Mouse (Mus musculus) layer of hippocampus, postnatal 10 days (tissue): ENCODE data around the gene Ces4a. TPM values are rescaled to one million over a fixed set of nuclear protein-coding genes. Genes with fewer than 3 reads are reported as not detected.
"Not testable (repeated sequence)": the region's sequence is repeated elsewhere in the genome, so short reads cannot be mapped to it uniquely, and the experiment has no call there.

Experiments used
- DNase-seq, 2 experiments: peaks; one replicate each; pipeline ENCODE4 v3.0.0; 2021; ENCODE audit warnings: low spot score in 2 of 2
- long read RNA-seq: library from polyadenylated mRNA; stranded (forward); transcript quantifications from one replicate; pipeline ENCODE4 v2.0.0, GENCODE M21; 2023
- total RNA-seq, 2 experiments: library from RNA; stranded (reverse); gene quantifications; 2 replicates each; pipeline ENCODE4 v1.2.3; 2021

Gene Ces4a
- total RNA-seq: not detected
- long read RNA-seq, partial matches to known transcripts: 0 of 1 reads
- long read RNA-seq, other reads (novel, unspliced or antisense): 1 of 1 reads

DNA sequence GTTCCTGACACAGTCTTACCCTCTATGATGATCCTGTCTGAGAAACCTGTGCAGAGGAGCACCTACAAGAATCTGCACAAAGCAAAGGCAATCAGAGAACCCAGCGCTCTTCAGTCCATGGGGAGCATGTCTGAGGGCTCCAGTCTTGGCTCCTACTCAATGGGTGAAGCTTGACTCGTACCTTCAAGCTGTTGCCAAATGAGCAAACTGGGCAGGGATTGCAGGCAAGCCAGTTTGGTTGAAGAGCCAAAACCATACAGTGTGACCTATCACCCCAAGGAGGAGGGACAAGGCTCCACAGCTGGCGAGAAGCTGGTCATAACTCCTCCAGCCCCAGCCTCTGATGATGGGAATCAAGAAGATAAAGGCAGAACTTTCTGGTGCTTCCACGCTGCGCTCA is at the start of gene Ces4a:
Ces4a (plus strand) TSS at position 292 of the 400 bp plus-strand sequence.
- no peak for DNase-seq

DNA sequence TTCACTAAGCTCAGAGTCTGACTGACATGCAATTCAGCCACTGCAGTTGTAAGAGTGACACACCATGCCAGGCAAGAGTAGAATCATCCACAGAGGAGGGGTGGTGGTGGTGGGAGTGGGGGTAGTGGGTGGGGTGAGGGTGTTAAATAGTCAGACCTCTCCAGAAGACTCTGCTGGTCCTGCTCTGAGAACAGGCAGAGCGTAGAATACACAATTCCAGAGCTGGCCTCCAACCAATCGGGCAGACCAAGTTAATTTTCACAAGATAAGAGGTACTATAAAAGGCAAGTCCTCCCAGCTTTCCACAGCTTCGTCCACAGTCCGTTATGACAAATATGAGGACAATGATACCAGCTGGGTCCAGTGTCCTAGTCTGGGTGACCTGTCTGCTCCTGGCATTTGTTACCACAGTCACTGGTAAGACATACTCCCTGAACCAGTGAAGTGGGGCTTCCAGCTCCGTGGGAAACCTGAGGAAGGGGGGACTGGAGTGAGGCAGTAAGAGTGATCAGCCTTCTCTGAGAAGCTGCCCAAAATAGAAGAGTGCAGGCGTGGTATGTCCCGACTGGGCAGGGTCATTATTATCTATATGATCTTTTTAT is 48.0 kb upstream of the Ces4a start, which contains the start of gene Ces3b:
Ces3b (plus strand) TSS at position 305 of the 602 bp plus-strand sequence.
- DNase-seq: no peak

DNA sequence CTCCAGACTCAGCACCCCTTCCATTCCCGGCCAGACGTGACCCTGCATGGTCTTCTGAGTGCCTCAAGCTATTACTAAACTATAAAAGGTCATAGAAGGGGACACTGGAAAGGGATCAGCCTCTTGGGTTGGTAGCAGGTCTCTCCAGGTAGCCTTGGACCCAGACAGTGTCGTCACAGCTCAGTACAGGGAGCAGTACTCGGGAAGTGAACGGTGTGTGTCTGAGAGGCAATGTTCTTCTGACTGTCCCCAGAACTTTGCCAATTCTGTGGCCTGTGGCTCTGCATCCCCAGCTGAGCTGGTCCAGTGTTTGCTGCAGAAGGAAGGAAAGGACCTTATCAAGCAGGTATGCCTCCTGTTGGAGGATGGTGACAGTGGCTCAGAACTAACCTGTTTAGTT is 43.4 kb upstream of the Ces4a start:
- DNase-seq: not testable (repeated sequence)

DNA sequence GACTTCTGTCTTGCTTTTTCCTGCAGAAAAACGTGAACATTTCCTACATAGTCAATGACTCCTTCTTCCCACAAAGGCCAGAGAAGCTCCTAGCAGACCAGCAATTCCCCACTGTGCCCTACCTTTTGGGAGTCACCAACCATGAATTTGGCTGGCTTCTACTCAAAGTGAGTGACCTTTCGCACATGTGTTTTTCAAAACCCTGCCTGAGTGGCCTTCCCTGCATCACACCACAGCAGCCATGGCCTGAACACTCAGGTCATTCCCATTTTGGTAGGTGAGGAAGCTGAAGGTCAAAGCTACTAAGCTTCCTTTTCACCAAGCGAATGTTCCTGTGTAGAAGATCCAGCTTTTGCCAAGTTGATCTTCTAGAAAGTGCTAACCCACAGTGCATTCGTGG is 43.0 kb upstream of the Ces4a start:
- DNase-seq: no peak

DNA sequence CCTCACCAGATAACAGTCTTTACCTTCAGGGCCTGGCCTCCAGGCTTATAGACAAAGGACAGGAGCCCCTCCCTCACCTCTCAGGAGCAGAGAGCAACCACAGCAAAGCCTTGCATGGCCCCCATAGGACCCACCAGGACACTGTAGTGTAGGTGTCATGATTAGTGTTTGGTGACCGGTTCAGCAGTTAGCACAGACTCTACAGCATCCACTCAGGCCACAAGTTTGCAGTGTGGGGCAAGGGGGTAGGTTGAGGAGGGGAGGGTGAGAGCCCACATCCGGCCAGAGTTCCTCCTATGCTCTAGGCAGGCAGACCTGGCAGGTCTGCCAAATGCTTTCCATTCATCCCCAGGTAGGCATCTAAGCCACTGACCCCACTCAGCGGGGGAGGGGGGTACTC is 37.6 kb upstream of the Ces4a start:
- DNase-seq: no peak

DNA sequence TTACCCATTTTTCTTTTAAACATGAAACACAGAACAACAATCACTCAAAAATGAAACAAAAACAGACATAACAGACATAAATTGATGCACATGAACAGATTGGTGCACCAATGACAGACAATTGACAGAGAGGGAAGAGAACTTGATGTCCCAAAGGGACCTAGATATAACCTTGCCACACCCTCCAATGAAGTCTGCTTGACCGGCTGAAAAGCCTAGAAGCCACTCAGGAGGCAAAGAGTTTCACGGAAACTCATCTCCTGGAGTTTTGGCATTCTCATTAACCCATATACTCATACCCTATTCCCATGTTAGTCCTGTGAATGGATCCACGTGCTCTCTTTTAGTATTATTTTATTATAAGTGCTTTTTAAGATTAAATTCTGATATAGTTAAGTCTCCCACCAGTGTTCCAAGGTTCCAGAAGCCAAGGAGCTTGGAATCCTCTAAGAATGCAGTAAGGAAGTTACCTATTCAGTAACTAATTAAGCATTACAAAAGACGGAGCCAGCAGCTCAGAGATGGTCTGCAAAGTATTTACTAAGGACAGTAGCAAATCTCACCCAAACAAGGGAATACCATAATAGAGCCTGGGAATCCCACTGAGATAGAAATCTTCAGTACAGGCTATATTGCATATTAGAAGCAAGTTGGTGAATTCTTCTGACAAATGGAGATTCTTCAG is 29.4 kb upstream of the Ces4a start:
- DNase-seq: not testable (repeated sequence)

DNA sequence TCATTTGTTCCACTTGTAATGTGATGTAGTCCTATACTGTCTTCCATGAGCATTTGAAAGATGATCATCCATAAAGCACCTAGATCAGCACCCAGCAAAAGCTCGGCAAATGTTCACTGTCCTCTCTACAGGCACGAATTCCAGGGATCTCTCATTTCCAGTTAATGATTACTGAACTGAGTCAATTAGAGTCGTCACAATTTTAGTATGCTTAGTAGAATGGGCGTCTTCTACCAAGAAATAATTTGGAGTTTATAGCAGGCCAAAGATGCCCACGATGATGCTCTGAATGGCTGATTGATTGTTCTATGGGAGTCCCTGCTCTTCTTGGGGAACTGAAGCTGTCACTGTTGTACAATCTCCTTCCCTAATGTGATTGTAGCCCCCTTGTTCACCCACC is 27.9 kb upstream of the Ces4a start:
- DNase-seq: not testable (repeated sequence)

DNA sequence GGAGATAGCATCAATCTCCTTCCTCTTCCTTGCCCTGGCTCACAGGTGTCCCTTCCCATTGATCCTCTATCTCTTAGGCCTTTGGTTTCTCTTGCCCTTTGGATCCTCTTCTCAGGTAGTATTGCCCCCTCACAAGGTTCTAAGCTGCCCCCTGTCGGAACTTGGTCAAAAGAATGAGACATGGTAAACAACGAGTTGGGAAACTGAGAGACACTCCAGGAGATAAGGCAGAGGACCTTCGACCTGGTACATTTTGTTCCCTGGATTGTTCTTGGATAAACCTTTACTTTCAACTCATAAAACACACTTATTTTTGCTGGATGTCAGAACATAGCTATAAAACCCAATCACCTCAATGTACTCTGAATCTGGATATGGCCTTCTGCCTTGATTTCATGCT is 27.4 kb upstream of the Ces4a start:
- no peak for DNase-seq

DNA sequence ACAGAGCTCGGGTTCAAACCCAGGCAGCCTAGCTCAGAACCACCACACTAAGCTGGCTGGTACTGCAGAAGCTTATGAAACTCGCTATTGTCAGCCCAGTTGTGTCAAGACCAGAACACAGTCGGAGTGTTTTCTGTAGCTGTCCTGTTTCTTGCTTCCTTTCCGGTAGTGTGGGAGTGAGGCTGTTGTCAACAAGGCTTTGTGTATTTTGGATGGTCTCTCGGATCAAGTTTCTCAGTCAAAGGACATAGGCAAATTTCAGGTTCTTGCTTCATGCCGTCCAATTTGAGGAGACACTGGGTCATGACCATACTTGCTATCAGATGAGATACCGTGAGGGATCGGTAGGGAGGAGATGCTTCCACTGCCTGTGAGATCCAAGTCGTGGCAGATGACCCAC is 1.7 kb upstream of the Ces4a start:
- DNase-seq: no peak

DNA sequence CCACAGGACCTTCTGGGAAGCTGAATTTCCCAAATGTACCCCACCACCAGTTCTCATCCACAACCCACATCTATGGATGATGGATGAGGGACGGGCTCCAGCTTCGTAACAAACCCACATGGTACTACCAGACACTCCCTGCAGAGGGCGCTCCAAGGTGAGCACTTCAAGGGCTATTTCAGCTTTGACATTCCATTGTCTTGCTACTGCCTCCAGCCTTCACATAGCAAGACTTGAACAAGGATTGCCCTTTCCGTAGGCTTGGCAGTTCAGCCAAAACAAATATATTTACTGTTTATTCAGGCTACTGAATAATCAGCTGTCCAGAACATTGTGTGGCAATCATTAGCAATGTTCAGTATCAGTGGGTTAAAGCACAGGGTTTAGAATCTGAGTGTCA is 6.8 kb downstream of the Ces4a start:
- DNase-seq: peak; percentile 70 to 72

DNA sequence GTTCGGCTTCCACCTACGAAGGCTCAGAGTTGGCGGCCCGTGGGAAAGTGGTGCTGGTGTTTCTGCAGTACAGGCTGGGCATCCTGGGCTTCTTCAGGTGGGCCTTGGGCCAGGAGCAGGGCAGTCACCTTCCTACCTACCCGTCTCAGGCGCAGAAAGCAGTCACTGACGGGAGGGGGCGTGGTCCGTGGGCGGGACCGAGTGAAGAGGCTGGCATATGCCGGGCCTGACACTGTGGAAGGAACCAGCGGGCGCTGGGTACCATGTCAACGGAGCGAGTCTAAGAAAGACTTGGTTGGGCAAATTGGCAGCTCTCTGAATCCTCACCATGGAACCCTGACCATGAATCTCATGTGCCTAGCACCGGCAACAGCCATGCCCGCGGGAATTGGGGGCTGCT is 10.8 kb downstream of the Ces4a start:
- no peak for DNase-seq

DNA sequence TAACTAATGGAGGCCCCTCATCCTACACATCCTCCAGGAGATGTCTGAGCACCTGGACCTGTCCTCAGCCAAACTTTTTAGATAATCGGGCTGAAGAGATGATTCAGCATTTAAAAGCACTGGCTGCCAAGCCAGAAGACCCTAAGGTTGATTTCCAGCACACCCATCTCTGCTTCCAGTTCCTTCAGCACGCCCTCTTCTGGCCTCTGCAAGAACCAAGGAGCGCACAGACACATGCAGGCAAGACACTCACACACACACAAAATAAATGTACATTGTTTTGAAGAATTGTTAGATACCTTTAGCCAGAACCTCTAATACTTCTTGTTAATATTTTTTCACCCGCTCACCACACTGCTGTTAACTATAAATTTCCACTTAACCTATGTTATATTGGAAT is 20.1 kb downstream of the Ces4a start:
- DNase-seq: no peak

DNA sequence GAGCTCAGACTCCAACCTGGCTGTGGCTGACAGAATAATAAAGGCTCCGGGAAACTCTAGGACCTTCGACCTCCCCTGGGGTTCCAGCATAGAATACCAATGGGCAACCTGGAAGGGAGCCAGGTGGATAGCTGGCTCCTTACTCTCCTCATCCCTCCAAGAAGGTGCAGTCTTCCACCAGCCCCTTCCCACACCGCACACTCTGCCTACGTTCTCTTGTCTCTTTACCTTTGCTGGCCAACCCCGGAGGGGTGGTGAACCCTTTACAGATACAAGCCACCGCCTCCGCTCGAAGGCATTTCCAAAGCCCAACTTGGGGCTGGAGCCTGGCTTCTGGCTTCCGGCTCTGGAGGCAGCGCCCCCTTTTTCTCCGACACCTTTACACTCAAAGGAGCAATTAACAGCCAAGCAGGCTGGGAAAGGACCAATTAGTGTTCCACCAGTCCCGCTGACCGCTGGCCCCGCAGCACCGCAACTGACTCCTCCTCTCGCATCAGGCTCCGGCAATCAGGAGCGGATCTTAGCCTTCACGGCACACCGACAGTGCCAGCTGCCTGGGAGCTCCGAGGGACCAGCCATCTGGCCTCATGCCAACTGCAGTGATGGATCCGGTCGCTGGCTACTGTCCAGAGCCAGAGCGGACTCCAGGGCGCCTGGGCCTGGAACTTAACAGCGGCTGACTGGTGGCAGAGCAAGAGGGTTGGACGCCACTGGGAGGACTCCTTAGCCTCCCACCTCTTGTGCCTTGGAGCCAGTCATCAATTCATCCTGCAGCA is 21.2 kb downstream of the Ces4a start:
- DNase-seq: peak; percentile 86 to 89

DNA sequence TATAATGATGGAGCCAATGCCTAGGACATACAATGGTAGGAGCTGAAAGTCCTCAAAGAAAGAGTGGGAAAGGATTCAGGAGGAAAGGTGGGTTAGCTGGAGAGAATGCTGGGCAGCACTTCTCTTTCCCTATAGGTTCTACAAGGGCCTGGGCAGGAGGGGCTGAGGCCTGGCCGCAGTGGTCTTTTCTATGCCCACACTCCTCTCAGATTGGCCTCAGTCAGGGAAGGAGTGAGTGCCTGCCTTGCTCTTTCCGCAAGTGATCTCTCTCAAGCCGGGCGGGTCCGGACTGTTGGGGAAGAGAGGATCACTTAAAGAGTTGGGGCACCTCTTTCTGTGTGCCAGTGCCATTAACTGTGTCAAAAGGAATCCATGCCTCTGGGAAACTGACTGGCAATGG is 22.7 kb downstream of the Ces4a start:
- no peak for DNase-seq

DNA sequence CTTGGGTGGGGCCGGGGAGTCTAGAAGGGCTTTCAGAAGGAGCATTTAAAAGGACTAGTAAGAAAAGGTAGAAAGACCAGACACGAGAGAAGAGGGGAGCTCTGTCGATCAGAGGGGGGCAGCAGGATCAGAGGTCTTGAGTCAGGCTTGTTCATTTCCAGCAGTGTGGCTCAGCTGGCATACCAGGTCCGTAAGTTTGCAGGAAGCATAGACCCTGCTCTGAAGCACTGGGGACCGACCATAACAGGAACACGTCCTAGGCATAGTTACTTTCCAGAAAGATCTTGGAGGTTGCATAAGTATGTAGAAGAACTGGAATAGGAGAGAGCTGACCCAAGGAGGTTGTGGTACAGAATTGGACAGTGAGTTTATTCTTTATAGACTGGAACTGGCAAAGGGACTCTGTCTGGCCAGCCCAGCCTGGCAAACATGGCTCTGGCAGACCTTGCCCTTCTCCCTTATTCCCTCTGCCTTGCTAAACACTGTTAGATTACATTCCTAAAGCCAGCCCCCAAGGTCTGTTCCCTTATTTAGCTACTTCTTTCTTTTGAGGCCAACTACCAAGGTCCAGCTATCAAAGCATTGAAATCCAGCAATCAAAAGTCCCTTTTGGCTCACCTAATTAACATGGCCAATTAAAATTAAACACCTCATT is 23.6 kb downstream of the Ces4a start:
- DNase-seq: no peak

DNA sequence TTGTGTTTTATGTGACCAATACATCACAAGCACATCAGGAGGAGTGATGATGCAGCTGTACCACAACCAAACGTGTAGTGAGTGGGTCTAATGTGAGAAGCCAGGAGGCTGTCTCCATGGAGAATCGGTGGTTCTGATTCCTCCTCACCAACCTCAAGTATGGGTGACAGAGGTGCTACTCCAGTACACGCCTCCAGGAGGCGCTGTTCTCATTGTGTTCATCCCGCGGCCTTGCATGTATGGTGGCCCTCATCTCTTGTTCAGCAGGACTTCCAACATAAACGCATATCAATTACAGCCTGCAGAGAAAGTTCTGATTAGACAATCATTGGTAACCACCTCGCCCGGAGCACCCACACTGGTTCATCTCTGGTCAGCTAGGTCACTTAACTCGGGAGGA is 26.0 kb downstream of the Ces4a start:
- DNase-seq: no peak

DNA sequence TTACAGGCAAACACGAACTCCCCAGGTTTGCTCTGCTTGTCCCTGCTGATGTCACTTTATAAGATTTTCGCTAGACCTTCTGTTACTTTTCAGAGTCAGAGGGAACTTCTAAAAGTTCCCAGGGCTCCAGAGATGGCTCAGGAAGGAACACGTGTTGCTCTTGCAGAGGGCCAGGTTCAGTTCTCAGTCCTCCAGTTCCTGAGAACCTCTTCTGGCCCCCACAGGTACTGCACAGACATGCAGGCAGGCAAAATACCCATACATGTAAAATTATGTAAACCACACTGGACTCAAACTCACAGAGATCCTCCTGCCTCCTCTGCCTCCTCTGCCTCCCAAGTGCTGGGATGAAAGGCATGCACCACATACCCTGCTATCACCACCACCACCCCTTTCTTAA is 26.5 kb downstream of the Ces4a start:
- DNase-seq: no peak

DNA sequence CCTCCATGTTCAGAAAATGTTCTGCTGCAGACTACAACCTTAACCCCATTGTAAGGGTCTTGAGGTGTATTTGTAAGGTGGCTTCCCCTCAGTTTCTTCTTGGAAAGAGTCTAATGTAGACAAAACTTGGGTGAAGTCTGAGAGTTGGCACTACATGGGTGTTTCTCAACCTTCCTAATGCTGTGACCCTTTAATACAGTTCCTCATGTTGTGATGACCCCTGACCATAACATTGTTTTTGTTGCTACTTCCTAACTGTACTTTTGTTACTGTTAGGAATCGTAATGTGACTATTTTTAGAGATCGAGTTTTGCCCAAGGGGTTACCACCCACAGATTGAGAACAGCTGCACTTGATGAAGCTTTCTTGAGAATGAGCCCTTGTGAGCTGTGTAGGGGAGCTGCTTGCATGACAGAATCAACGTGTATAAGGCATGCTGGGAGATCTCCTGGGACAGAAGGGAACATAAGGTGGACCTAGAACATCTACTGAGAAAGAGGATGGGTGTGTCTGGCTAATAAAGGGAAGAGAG is 29.6 kb downstream of the Ces4a start:
- no peak for DNase-seq

DNA sequence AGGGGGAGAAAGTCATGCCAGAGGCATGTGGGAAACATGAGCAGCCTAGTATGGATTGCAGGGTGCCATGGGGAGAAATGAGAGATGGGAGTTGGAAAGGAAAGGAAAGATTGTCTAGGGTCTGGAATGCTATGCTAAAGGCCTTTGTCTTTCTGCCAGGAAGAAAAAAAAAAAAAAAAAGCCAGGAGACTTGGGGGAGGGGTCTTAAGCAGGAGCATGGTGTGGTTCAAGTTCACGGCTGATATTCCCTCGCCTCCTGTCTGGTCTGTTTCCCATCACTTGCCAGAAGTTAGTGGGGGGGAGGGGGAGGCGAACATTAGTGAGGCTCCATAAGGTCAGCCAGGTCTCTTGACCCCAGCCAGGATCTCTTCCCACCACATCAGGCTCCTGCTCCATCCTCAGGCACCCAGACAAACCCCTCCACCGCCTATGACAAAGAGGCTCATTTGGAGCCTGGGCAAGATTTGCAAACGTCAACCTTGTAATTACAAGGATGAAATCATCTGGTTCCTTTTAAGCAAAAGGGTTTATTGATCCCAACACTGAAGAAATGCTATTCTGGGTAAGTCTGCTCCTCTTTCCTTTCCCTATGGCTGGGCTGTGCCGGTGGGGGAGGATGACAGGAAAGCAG is 32.8 kb downstream of the Ces4a start:
- DNase-seq: no peak

DNA sequence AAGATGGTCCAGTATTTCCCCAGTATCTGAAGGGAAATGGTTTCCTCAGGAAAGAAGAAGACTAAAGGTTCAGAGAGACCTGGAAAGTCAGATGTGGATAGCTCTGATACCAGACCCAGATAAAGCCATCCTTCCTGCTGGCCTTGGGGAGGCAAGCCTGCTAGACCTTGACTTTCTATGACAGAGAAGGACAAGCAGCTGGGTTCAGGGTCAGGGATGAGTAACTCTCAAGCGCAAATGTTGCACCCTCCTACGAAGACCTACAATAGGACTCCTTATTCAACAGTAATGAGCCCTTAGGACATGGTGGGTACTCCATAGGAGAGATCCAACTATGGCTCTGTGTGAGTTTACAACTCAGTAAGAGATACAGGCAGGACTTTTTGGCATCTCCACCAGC is 33.6 kb downstream of the Ces4a start:
- DNase-seq: no peak

DNA sequence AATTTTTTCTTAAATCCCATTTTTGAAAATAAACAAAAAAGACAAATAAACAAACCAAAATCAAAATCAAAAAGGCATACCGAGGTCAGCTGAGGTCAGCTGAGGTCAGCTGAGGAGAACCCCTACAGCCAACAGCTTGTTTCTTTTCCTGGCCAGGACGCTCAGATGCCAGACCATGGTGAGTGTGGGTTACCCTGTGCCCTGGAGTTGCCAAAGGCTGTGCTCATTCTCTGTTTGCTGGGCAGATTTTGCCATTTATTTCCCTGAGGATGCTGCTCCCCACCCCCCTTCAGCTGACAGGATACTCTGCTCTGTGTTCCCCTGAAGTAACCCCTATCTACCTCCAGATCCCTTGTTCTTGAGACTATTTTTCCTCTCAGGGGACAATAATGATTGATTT is 35.5 kb downstream of the Ces4a start:
- no peak for DNase-seq
